Mouse (Mus musculus) midbrain, embryonic 13.5 days (tissue): ENCODE results near the gene Ccdc85b. TPM values are rescaled to one million over a fixed set of nuclear protein-coding genes. Genes with fewer than 3 reads are reported as not detected.
"Not testable (repeated sequence)": the region's sequence is repeated elsewhere in the genome, so short reads cannot be mapped to it uniquely, and the experiment has no call there.

Source experiments
- ATAC-seq: fragments of 200-750 bp; cut with Nextera tagmentation; 2 replicates; pipeline ENCODE4 v1.8.0; 2017; ENCODE audit warnings: mild to moderate bottlenecking, moderate TSS enrichment, moderate library complexity
- H3K27ac ChIP-seq: fragments of 300-500 bp; sonication (generic); 2 replicates; pipeline ENCODE4 v1.5.1; 2015; ENCODE audit warnings: inconsistent platforms, mild to moderate bottlenecking, moderate library complexity
- H3K27me3 ChIP-seq: fragments of 300-500 bp; sonication (generic); 2 replicates; pipeline ENCODE4 v1.6.1; 2015; ENCODE audit warnings: mild to moderate bottlenecking, inconsistent platforms
- H3K36me3 ChIP-seq: fragments of 300-500 bp; sonication (generic); 2 replicates; pipeline ENCODE4 v1.6.1; 2015; ENCODE audit warnings: mild to moderate bottlenecking, inconsistent platforms
- H3K4me1 ChIP-seq: fragments of 300-500 bp; sonication (generic); replicated peaks from 2 replicates; pipeline ENCODE4 v1.6.1; 2015; ENCODE audit warnings: inconsistent platforms
- H3K4me2 ChIP-seq: fragments of 300-500 bp; sonication (generic); replicated peaks from 2 replicates; pipeline ENCODE4 v1.6.1; 2015; ENCODE audit warnings: moderate library complexity, mild to moderate bottlenecking, inconsistent platforms
- H3K4me3 ChIP-seq: fragments of 300-500 bp; sonication (generic); replicated peaks from 2 replicates; pipeline ENCODE4 v1.5.1; 2015; ENCODE audit warnings: mild to moderate bottlenecking, inconsistent platforms
- H3K9ac ChIP-seq: fragments of 300-500 bp; sonication (generic); replicated peaks from 2 replicates; pipeline ENCODE4 v1.6.1; 2015; ENCODE audit warnings: mild to moderate bottlenecking, inconsistent platforms
- H3K9me3 ChIP-seq: fragments of 300-500 bp; sonication (generic); 2 replicates; pipeline ENCODE4 v1.6.1; 2016; ENCODE audit warnings: mild to moderate bottlenecking, inconsistent platforms
- WGBS: fragments of 180-500 bp; shearing (Covaris S2); methylation state at CpG from one replicate; pipeline ENCODE4 v1.1.7; 2015; 5-methylcytosine and 5-hydroxymethylcytosine counted together
- polyA plus RNA-seq: library from polyadenylated mRNA; unstranded; fragments of >200 nt; fragmentation: Nextera tagmentation; extraction: Ambion mirVana; gene quantifications from 2 replicates; pipeline ENCODE4 v1.2.1, GENCODE M21; 2015

Ccdc85b gene
- polyA plus RNA-seq, 1 experiment from 2014 or later: 9.7 TPM

- peaks cover 20% of the 10 kb centered on the region for H3K4me1 ChIP-seq
- H3K4me2 ChIP-seq: no peak overlapping the region
- no peak overlapping the region for H3K27ac ChIP-seq
- H3K9me3 ChIP-seq: no peaks in the 10 kb centered on the region
- H3K9ac ChIP-seq: no peak overlapping the region
- H3K36me3 ChIP-seq: peaks cover 38% of the 10 kb centered on the region
- no peaks in the 10 kb centered on the region for H3K27me3 ChIP-seq
- ATAC-seq: no peak
- WGBS: 91% methylated on average over 8 of the region's 8 CpGs
- H3K4me3 ChIP-seq: no peak overlapping the region
Observed at GRCm38 (mm10) chr19:5418750-5419466, 38.8 kb downstream of the Ccdc85b start.

GRCm38 (mm10) chr19:5414534-5414957, 43.1 kb downstream of the Ccdc85b start:
- peaks cover 7% of the 10 kb centered on the region; the same call in 1 of the 2 replicates for H3K36me3 ChIP-seq
- H3K4me2 ChIP-seq: no peak overlapping the region
- no peak for ATAC-seq
- no peak overlapping the region for H3K27ac ChIP-seq
- no peak overlapping the region for H3K4me3 ChIP-seq
- no peaks in the 10 kb centered on the region for H3K27me3 ChIP-seq
- 61% methylated on average over 2 of the region's 2 CpGs for WGBS
- no peak overlapping the region for H3K9ac ChIP-seq
- H3K4me1 ChIP-seq: no peaks in the 10 kb centered on the region
- no peaks in the 10 kb centered on the region for H3K9me3 ChIP-seq

- Histone ChIP-seq H3K9me3 (no peaks in the 10 kb centered on the region), H3K27me3 (no peaks in the 10 kb centered on the region), H3K4me2 (no peak overlapping the region), H3K9ac (no peak overlapping the region), H3K36me3 (0 out of 2 replicates have a peak, but pooled peaks cover 4% of the 10 kb centered on the region), H3K4me3 (no peak overlapping the region), H3K4me1 (no peaks in the 10 kb centered on the region), H3K27ac (no peak overlapping the region)
- no peak for ATAC-seq
- whole genome bisulfite sequencing: 80% methylated on average over 4 of the region's 4 CpGs
Observed at GRCm38 (mm10) chr19:5413840-5414239, 43.9 kb downstream of the Ccdc85b start.

- no peak overlapping the region for H3K9ac ChIP-seq
- no peak overlapping the region for H3K4me2 ChIP-seq
- peaks cover 14% of the 10 kb centered on the region for H3K4me1 ChIP-seq
- ATAC-seq: no peak
- 68% methylated on average over 5 of the region's 5 CpGs for WGBS
- H3K9me3 ChIP-seq: no peaks in the 10 kb centered on the region
- no peaks in the 10 kb centered on the region for H3K36me3 ChIP-seq
- H3K27me3 ChIP-seq: no peaks in the 10 kb centered on the region
- no peak overlapping the region for H3K4me3 ChIP-seq
- no peak overlapping the region for H3K27ac ChIP-seq
Observed at GRCm38 (mm10) chr19:5411961-5412360, 45.7 kb downstream of the Ccdc85b start.

GRCm38 (mm10) chr19:5410641-5411040, 47.1 kb downstream of the Ccdc85b start:
- no peak overlapping the region for H3K4me2 ChIP-seq
- no peak overlapping the region for H3K27ac ChIP-seq
- H3K9ac ChIP-seq: no peak overlapping the region
- H3K27me3 ChIP-seq: no peaks in the 10 kb centered on the region
- no peaks in the 10 kb centered on the region for H3K9me3 ChIP-seq
- no peak overlapping the region for H3K4me3 ChIP-seq
- H3K36me3 ChIP-seq: no peaks in the 10 kb centered on the region
- WGBS: 93% methylated on average over 5 of the region's 5 CpGs
- ATAC-seq: no peak
- H3K4me1 ChIP-seq: peaks cover 20% of the 10 kb centered on the region

GRCm38 (mm10) chr19:5409068-5409467, 48.6 kb downstream of the Ccdc85b start:
- Histone ChIP-seq H3K4me2 (no peak overlapping the region), H3K4me1 (peaks cover 21% of the 10 kb centered on the region), H3K36me3 (no peaks in the 10 kb centered on the region), H3K9me3 (no peaks in the 10 kb centered on the region), H3K4me3 (no peak overlapping the region), H3K27me3 (no peaks in the 10 kb centered on the region), H3K27ac (no peak overlapping the region), H3K9ac (no peak overlapping the region)
- 82% methylated on average over 5 of the region's 5 CpGs for WGBS
- ATAC-seq: no peak

- Histone ChIP-seq H3K36me3 (no peaks in the 10 kb centered on the region), H3K4me2 (peak overlapping the region; percentile 81), H3K9ac (no peak overlapping the region), H3K9me3 (no peaks in the 10 kb centered on the region), H3K4me3 (peak overlapping the region; percentile 62; the same call in 1 of the 2 replicates), H3K4me1 (peaks cover 21% of the 10 kb centered on the region), H3K27ac (no peak overlapping the region), H3K27me3 (no peaks in the 10 kb centered on the region)
- WGBS: 92% methylated on average over 13 of the region's 13 CpGs
- no peak for ATAC-seq
Observed at GRCm38 (mm10) chr19:5408057-5409001, 49.4 kb downstream of the Ccdc85b start.

GRCm38 (mm10) chr19:5407133-5407532, 50.6 kb downstream of the Ccdc85b start:
- H3K36me3 ChIP-seq: no peaks in the 10 kb centered on the region
- peak overlapping the region; percentile 81 for H3K4me2 ChIP-seq
- 15% methylated on average over 7 of the region's 7 CpGs for WGBS
- peak overlapping the region; percentile 62 for H3K4me3 ChIP-seq
- peaks cover 21% of the 10 kb centered on the region for H3K4me1 ChIP-seq
- peak overlapping the region; percentile 77 for H3K9ac ChIP-seq
- H3K27me3 ChIP-seq: no peaks in the 10 kb centered on the region
- H3K9me3 ChIP-seq: no peaks in the 10 kb centered on the region
- ATAC-seq: peak; percentile 41
- H3K27ac ChIP-seq: peak overlapping the region; percentile 88

- 21% methylated on average over 24 of the region's 25 CpGs for WGBS
- peak overlapping the region; percentile 88 for H3K27ac ChIP-seq
- peaks cover 21% of the 10 kb centered on the region for H3K4me1 ChIP-seq
- peak; percentile 90 for ATAC-seq
- H3K36me3 ChIP-seq, H3K27me3 ChIP-seq, H3K9me3 ChIP-seq: not testable (repeated sequence)
- H3K4me3 ChIP-seq: peak overlapping the region; percentile 62
- H3K9ac ChIP-seq: peak overlapping the region; percentile 77
- peak overlapping the region; percentile 81 for H3K4me2 ChIP-seq
Observed at GRCm38 (mm10) chr19:5406531-5407126, 51.1 kb downstream of the Ccdc85b start.

- ATAC-seq: no peak
- WGBS: 31% methylated on average over 7 of the region's 7 CpGs
- Histone ChIP-seq H3K27me3 (no peaks in the 10 kb centered on the region), H3K27ac (peak overlapping the region; percentile 65), H3K4me3 (peak overlapping the region; percentile 38), H3K9me3 (no peaks in the 10 kb centered on the region), H3K9ac (peak overlapping the region; percentile 58), H3K4me1 (peaks cover 21% of the 10 kb centered on the region), H3K4me2 (peak overlapping the region; percentile 58), H3K36me3 (no peaks in the 10 kb centered on the region)
Observed at GRCm38 (mm10) chr19:5405924-5406323, 51.8 kb downstream of the Ccdc85b start.
